Mouse (Mus musculus): ENCODE data around the gene Bloc1s3.
"Not testable (repeated sequence)": the region's sequence is repeated elsewhere in the genome, so short reads cannot be mapped to it uniquely, and the experiment has no call there.

Gene Bloc1s3

DNA sequence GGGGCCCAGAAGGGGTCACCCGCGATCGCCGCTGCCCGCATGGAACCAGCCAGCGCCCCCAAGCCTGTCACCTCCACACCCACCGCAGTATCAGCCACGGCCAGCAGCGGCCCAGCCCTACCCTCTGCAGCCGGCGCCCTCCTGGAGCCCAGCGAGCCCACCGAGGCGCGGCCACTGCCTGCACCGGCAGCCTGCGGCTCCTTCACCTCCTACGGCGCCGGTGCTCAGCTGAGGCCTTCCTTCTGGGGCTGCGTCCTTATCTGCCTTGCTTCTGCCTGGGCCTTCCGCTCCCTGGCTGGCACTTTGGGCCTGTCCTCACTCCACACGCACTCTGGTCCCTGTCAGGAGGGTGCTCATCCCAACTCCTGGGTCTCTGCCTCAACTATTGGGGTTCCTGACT lies 11.9 kb upstream of the Bloc1s3 start:
- in situ Hi-C loops (cut with MboI; ENCODE audit: low sequenced_read_pairs): loop anchor here (10.0 kb wide), 1 partner anchor 55 kb away; the partner anchor contains the start of gene Exoc3l2

- in situ Hi-C loops (cut with MboI; ENCODE audit: low sequenced_read_pairs): no loop called here
Measured at GRCm38 (mm10) chr7:19517652-19518365, 9.6 kb upstream of the Bloc1s3 start, which contains the start of gene Nkpd1. Nkpd1 (plus strand) TSS chr7:19517838.

DNA sequence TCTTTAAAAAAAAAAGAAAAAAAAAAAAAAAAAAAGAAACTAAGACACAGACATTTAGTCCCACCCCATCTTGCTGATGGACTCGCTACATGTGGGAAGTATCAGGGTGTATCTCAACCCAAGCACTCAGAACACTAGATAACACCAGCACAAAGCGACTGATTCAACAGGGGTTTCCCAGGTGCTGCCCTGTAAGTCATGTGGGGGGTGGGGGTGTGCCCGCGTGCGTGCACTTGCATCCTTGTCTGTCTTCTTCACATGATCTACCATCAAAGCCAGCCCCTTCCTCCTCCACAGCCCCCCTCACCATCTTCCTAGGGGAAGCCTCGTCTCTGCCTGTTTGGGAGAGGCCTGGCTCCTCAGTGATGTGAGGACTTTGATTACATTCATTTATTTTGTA lies 4.2 kb upstream of the Bloc1s3 start:
- in situ Hi-C loops (cut with MboI; ENCODE audit: low sequenced_read_pairs): no loop called here

DNA sequence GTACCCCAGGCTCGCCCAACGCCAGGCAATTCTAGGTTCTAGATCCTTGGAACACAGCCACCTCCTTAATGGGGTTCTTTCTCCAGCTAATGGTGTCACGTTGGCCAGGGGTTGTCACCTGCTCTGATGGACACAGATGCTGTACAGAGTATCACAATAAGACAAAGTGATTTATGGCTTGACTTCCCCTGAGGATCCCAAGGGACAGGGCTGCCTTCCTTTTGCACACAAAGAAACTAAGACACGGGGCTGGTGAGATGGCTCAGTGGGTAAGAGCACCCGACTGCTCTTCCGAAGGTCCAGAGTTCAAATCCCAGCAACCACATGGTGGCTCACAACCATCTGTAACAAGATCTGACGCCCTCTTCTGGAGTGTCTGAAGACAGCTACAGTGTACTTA lies 3.8 kb upstream of the Bloc1s3 start:
- in situ Hi-C loops (cut with MboI; ENCODE audit: low sequenced_read_pairs): not testable (repeated sequence)

DNA sequence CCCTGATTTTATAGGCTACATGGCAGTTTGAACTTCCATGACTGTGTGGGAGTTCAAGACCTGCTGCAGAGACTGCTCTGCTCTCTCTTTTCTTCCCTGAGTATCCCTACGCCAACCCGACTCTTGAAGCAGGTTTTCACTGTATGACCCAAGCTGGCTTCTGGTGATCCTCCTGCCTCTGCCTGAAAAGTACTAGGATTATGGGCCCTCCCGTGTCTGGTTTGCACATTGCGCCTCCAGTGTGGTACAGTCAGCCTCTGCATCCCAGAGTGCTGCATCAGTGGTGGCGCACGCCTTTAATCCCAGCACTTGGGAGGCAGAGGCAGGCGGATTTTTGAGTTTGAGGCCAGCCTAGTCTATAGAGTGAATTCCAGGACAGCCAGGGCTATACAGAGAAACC lies 1.6 kb upstream of the Bloc1s3 start:
- in situ Hi-C loops (cut with MboI; ENCODE audit: low sequenced_read_pairs): no loop called here

- in situ Hi-C loops (cut with MboI; ENCODE audit: low sequenced_read_pairs): no loop called here
Measured at GRCm38 (mm10) chr7:19508924-19509568, 879 bp upstream of the Bloc1s3 start.

GRCm38 (mm10) chr7:19507612-19507981 lies 570 bp downstream of the Bloc1s3 start:
- in situ Hi-C loops (cut with MboI; ENCODE audit: low sequenced_read_pairs): no loop called here

DNA sequence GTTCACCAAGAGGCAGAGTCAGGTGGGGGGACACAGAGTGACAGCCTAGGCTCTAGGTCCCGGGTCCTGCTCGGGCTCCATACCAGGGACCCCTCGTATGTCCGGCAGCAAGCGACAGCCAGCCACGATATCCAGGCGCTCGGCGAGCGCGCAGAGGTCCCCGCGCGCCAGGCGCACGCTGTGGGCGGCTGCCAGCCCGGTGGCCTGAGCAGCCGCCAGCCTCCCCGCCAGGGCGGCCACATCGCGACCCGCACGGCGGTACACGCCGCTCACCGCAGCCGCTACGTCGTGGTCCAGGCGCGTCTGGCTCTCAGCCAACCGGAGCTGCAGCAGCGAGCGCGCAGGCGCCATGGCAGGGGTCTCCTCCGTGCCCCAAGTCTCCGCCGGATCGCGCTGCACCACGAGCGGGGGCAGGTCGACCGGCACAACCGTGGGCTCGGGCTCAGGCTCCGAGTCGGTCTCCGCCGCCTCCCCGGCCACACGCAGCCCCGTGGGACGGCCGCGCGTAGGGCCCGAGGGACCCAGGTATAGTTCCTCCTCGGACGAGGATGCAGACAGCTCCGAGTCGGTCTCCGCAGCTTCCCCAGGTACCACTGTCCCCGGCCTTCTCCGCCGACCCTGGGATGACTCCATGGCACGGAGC lies 1.1 kb downstream of the Bloc1s3 start:
- in situ Hi-C loops (cut with MboI; ENCODE audit: low sequenced_read_pairs): no loop called here

- in situ Hi-C loops (cut with MboI; ENCODE audit: low sequenced_read_pairs): no loop called here
Measured at GRCm38 (mm10) chr7:19506326-19506725, 1.8 kb downstream of the Bloc1s3 start.

DNA sequence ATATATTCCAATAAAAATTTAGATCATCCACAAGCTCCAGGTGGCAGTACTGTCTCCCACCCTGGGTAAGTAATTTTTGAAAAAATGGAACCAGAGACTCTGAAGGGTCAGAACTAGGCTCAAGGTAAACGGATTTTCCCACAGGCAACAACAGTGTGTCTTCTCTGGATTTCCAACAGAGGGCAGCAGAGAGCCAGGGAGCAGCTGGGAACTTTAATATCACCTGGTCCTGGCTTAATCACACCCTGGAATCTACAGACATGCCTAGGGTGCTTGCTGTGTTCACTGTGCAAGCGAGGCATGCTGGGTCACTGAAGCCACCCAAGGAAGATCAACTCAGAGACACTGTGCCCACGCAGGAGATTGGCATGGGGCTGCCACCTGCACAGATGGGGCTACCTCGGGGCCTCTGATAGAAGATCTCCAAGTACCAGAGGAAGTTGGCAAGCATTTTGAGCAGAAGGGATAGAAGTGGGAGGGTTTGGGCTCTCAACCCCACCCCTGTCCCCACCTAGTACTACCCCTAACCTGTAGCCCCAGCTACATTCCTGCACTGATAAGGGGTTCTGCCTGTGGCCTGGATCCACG lies 4.6 kb downstream of the Bloc1s3 start:
- in situ Hi-C loops (cut with MboI; ENCODE audit: low sequenced_read_pairs): no loop called here

GRCm38 (mm10) chr7:19501658-19502057 lies 6.5 kb downstream of the Bloc1s3 start:
- in situ Hi-C loops (cut with MboI; ENCODE audit: low sequenced_read_pairs): no loop called here

DNA sequence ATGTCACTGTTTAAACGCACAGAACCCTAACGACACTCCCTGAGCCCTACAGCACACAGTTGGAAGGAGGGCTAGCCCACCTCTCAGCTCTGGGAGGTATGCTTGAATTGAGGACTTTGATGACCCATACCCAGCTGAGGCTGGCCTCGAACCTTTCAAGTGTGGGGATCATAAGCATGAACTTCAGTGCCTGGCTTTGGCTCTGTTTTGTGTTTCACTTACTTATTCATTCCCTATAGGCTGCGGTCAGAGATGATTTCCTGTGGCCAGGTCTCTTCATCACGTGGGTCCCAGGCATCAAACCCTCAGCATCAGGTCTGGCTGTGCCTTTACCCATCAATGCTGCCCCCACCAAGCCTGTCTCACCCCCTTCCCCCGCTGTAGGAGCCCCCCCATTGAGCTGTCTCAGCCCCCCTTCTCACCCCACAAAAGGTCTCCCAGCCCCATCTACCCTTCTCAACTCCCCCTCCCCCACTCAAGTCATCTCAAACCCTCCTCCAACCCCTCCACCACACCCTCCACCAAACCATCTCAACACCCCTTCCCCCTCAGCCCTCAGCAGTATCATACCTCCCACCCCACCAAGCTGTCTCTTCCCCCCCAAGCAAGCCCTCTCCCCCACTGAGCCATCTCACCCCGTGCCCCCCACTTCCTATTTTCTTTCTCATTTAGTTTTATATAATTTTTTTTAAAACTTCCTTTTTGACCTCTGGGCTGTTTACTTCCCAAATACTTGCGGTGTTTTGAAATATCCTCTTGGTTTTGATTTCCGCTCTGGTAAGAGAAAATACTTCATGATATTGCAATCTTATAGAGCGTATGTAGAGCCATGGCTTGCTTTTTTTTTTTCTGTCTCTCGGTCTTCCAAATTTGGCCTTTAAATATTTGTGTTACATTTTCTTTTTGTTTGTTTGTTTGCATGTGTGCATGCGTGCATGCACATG lies 7.5 kb downstream of the Bloc1s3 start:
- in situ Hi-C loops (cut with MboI; ENCODE audit: low sequenced_read_pairs): no loop called here

- in situ Hi-C loops (cut with MboI; ENCODE audit: low sequenced_read_pairs): no loop called here
Measured at GRCm38 (mm10) chr7:19498326-19498725, 9.8 kb downstream of the Bloc1s3 start.

DNA sequence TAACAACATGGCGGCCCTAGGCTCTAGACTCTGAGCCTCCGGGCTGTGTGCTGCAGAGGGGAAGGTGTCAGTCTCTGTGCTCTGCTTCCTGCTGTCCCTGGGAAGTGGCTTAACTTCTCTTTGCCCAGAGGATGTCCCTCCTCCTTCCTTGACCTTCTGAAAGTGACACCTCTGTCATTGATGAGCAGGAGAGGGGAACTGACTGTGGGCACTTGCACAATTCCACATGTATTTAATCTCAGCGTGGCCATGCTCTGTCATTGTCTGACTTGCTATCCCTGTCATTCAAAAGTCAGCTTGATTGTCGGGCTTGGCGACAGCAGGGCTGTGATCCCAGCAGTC lies 12.0 kb downstream of the Bloc1s3 start:
- in situ Hi-C loops (cut with MboI; ENCODE audit: low sequenced_read_pairs): no loop called here

- in situ Hi-C loops (cut with MboI; ENCODE audit: low sequenced_read_pairs): no loop called here
Measured at GRCm38 (mm10) chr7:19495521-19496213, 12.5 kb downstream of the Bloc1s3 start.

DNA sequence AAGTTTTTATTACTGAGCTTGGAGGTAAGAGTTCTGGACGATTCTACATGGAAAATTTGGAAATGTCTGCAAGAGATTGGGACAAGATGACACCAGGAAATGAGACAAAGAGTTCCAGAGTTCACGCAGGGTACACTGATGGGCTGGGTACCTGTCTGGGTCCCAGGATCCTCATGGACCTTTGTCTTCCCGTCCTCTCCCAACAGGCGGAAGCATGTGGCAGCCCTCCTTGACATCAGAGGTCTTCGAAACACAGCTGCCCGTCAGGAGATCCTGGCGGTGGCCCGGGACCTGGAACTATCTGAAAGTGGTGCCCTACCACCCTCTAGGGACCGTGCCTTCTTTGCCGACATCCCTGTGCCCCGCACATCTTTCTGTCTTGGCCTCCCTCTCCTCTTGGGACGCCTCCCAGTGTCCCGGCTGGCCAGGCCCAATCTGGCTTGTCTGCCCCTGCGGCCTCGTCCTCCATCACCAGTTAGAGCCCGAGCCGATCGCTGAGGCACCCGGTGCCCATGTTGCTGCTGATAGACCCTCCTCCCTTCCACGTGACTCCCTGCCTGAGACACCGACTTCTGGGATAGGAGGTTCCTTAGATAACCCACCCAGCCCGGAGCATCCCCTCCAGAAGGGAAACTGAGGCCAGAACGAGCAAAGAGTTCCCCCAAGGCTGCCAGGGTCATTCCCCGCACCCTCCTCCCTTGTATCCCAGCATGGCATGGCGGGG lies 13.3 kb downstream of the Bloc1s3 start:
- in situ Hi-C loops (cut with MboI; ENCODE audit: low sequenced_read_pairs): no loop called here

DNA sequence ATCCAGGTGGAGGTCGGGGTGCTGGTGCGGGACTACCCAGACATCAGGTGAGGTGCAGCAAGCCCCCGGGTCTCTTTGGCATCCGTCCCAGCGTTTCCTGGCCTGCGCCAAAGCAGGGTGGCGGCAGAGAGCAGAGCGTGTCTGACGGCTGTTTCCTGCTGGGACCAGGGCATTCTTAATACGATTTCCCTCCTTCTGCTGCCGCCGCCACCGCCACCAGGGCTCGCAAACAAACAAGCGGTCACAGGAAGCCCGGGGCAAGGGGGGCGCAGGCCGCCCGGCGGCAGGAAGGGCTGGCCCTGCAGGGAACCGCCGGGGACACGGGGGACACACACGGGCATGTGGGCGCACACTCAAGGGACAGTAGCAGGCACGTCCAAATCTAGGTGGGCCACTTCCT lies 16.4 kb downstream of the Bloc1s3 start:
- in situ Hi-C loops (cut with MboI; ENCODE audit: low sequenced_read_pairs): no loop called here

- in situ Hi-C loops (cut with MboI; ENCODE audit: low sequenced_read_pairs): no loop called here
Measured at GRCm38 (mm10) chr7:19489525-19489924, 18.6 kb downstream of the Bloc1s3 start.

- in situ Hi-C loops (cut with MboI; ENCODE audit: low sequenced_read_pairs): no loop called here
Measured at GRCm38 (mm10) chr7:19486549-19486948, 21.6 kb downstream of the Bloc1s3 start.
